Comparison of ENCODE assay signal across 7 mouse cellular contexts in genomic region chr11:69099177-69099914, GRCm38 (mm10). TPM values are rescaled to one million over a fixed set of nuclear protein-coding genes. Genes with fewer than 3 reads are reported as not detected.
DNase-seq lines count a peak whose midpoint lies in the region; ATAC-seq and TF ChIP-seq lines count a peak whose summit lies in the region.

No protein-coding gene starts in this region.

- H3K36me3 ChIP-seq in MEL (ENCODE audit: control insufficient read depth in 1 of 2, insufficient read depth in 2 of 2, low read length in 2 of 2) = peaks cover 0 to 12% of the 10 kb centered on the region in 2 experiments; a peak in 2 of 4 replicates
- H3K36me3 ChIP-seq in forebrain, embryonic 15.5 days = peaks cover 27% of the 10 kb centered on the region
- H3K36me3 ChIP-seq in hindbrain, embryonic 10.5 days = peaks cover 38% of the 10 kb centered on the region
- H3K36me3 ChIP-seq in macrophage (ENCODE audit: inconsistent target) = peaks cover 33% of the 10 kb centered on the region
- peaks cover 36% of the 10 kb centered on the region for H3K36me3 ChIP-seq in stomach, embryonic 14.5 days (ENCODE audit: control insufficient read depth, insufficient read depth, low read length)

- peaks cover 17 to 21% of the 10 kb centered on the region in 2 experiments for H3K4me1 ChIP-seq in MEL (ENCODE audit: control insufficient read depth in 1 of 2, insufficient read depth in 2 of 2, low read length in 2 of 2)
- peaks cover 60% of the 10 kb centered on the region for H3K4me1 ChIP-seq in forebrain, embryonic 15.5 days
- H3K4me1 ChIP-seq in hindbrain, embryonic 10.5 days (replicated peaks) = peaks cover 66% of the 10 kb centered on the region
- H3K4me1 ChIP-seq in stomach, embryonic 14.5 days (ENCODE audit: control insufficient read depth, insufficient read depth, low read length) = peaks cover 29% of the 10 kb centered on the region

- H3K9ac ChIP-seq in MEL (ENCODE audit: control insufficient read depth, low read depth, low read length, poor library complexity, severe bottlenecking) = peak overlapping the region; percentile 68
- H3K9ac ChIP-seq in forebrain, embryonic 15.5 days (replicated peaks) = peak overlapping the region; percentile 61
- H3K9ac ChIP-seq in stomach, embryonic 14.5 days (replicated peaks; ENCODE audit: low read depth, low read length) = peak overlapping the region; percentile 55

- no peak for DNase-seq in MEL (ENCODE audit: low read depth, low spot score)
- peak; percentile 76 for DNase-seq in adrenal gland, postnatal 25 days
- no peak for DNase-seq in hindbrain, embryonic 10.5 days (ENCODE audit: low spot score)
- DNase-seq in layer of hippocampus, postnatal 36 days = peak; percentile 67 to 73

- peak overlapping the region; percentile 70 for H3K27ac ChIP-seq in MEL (ENCODE audit: control insufficient read depth, low read depth, low read length)
- H3K27ac ChIP-seq in forebrain, embryonic 15.5 days (replicated peaks) = peak overlapping the region; percentile 82
- H3K27ac ChIP-seq in hindbrain, embryonic 10.5 days = peak overlapping the region; percentile 80
- peak overlapping the region; percentile 92 for H3K27ac ChIP-seq in macrophage
- H3K27ac ChIP-seq in stomach, embryonic 14.5 days (ENCODE audit: low read length) = peak overlapping the region; percentile 88

- TF ChIP-seq EP300 in MEL (IDR thresholded peaks at IDR 0.05; ENCODE audit: low read depth in 1 of 2, low read length in 2 of 2) = 0 out of 4 replicates have a peak, but pooled peaks have one; percentile 11 to 16

- no peaks in the 10 kb centered on the region for H3K9me3 ChIP-seq in MEL (replicated peaks; ENCODE audit: insufficient read depth, low read length)
- H3K9me3 ChIP-seq in forebrain, embryonic 15.5 days = no peaks in the 10 kb centered on the region
- H3K9me3 ChIP-seq in hindbrain, embryonic 10.5 days = no peaks in the 10 kb centered on the region
- H3K9me3 ChIP-seq in stomach, embryonic 14.5 days (ENCODE audit: control insufficient read depth, low read depth, low read length) = no peaks in the 10 kb centered on the region

- TF ChIP-seq POLR2A in MEL (IDR thresholded peaks at IDR 0.05; ENCODE audit: control insufficient read depth in 1 of 2, insufficient read depth in 1 of 2, low read depth in 1 of 2, low read length in 2 of 2, poor library complexity in 1 of 2) = no peak

- WGBS in forebrain, embryonic 15.5 days = under 1% methylated on average over 22 of the region's 22 CpGs
- under 1% methylated on average over 22 of the region's 22 CpGs for WGBS in hindbrain, embryonic 10.5 days
- WGBS in macrophage (ENCODE audit: missing documents) = 2% methylated on average over 22 of the region's 22 CpGs
- WGBS in stomach, embryonic 14.5 days = 1% methylated on average over 22 of the region's 22 CpGs

- no peaks in the 10 kb centered on the region for H3K27me3 ChIP-seq in MEL (ENCODE audit: control insufficient read depth in 1 of 2, insufficient read depth in 2 of 2, low read length in 2 of 2)
- no peaks in the 10 kb centered on the region for H3K27me3 ChIP-seq in forebrain, embryonic 15.5 days
- no peaks in the 10 kb centered on the region for H3K27me3 ChIP-seq in hindbrain, embryonic 10.5 days (ENCODE audit: insufficient read depth, poor library complexity, severe bottlenecking)
- H3K27me3 ChIP-seq in stomach, embryonic 14.5 days (ENCODE audit: control insufficient read depth, insufficient read depth, low read length) = no peaks in the 10 kb centered on the region

- TF ChIP-seq CTCF in MEL (IDR thresholded peaks at IDR 0.05 in 2 of 3, conservative IDR thresholded peaks at IDR 0.05 in 1 of 3; ENCODE audit: control insufficient read depth in 1 of 3, insufficient read depth in 1 of 3, low read depth in 2 of 3, low read length in 3 of 3, poor library complexity in 1 of 3, severe bottlenecking in 1 of 3) = no peak

- no peak for TF ChIP-seq RAD21 in MEL (IDR thresholded peaks at IDR 0.05; ENCODE audit: low read depth, low read length)

- ATAC-seq in forebrain, embryonic 15.5 days (replicated peaks) = no peak
- no peak for ATAC-seq in stomach, embryonic 14.5 days (ENCODE audit: insufficient number of reproducible peaks, insufficient read depth, low FRiP score, low read depth)

- H3K4me3 ChIP-seq in MEL (ENCODE audit: control insufficient read depth in 1 of 2, insufficient read depth in 1 of 2, low read depth in 2 of 2, low read length in 2 of 2) (peak overlapping the region; percentile 63 to 86), macrophage (ENCODE audit: inconsistent target) (peak overlapping the region; percentile 54)
- peak overlapping the region; percentile 56 for H3K4me3 ChIP-seq in forebrain, embryonic 15.5 days
- peak overlapping the region; percentile 71 for H3K4me3 ChIP-seq in hindbrain, embryonic 10.5 days
- H3K4me3 ChIP-seq in stomach, embryonic 14.5 days (ENCODE audit: low read depth, low read length) = peak overlapping the region; percentile 52

- H3K79me2 ChIP-seq in MEL (ENCODE audit: control insufficient read depth, insufficient read depth, low read length, poor library complexity) (peaks cover 17% of the 10 kb centered on the region), macrophage (ENCODE audit: inconsistent target) (peaks cover 14% of the 10 kb centered on the region)

- H3K4me2 ChIP-seq in forebrain, embryonic 15.5 days (replicated peaks) = peak overlapping the region; percentile 69
- peak overlapping the region; percentile 83 for H3K4me2 ChIP-seq in stomach, embryonic 14.5 days (replicated peaks; ENCODE audit: low read depth, low read length)

RNA-seq across cellular contexts. Expression of gene Per1, which starts 4.3 kb away (rescaled TPM):
- 4.5 and 5.6 TPM in 2 replicates for total RNA-seq in MEL (2012; rRNA removed)
- polyA plus RNA-seq in MEL (2012; ENCODE audit: insufficient read depth in 1 of 2, insufficient read length in 2 of 2, low read depth in 1 of 2, low replicate concordance in 2 of 2, missing spikeins in 1 of 2) (10 to 100 TPM in 1 of 2 experiments, not detected in 1; 34.9 TPM), macrophage (2018) (8.8 to 17.5 TPM (median 11.6 TPM) in 3 replicates)
- total RNA-seq in adrenal gland, postnatal 25 days (2021) = 66.5 and 84.7 TPM in 2 replicates
- polyA plus RNA-seq in forebrain, embryonic 15.5 days (2015; fragmentation: Nextera tagmentation; extraction: Ambion mirVana) = 7.6 and 8.2 TPM in 2 replicates
- 7.8 and 9.8 TPM in 2 replicates for polyA plus RNA-seq in hindbrain, embryonic 10.5 days (2016; fragmentation: Nextera tagmentation; extraction: Ambion mirVana)
- total RNA-seq in layer of hippocampus, postnatal 36 days (2021) = 10 to 100 TPM; 78.2 to 92.8 TPM
- total RNA-seq in macrophage (2018; cell fraction: chromatin; rRNA removed) = 100 to 1,000 TPM in 3 of 26 experiments, 10 to 100 TPM in 20, 1 to 10 TPM in 3; 2.1 to 182 (median 41.9) TPM
- total RNA-seq in macrophage (2018; cell fraction: cytosol; rRNA removed) = 10 to 100 TPM in 18 of 26 experiments, 1 to 10 TPM in 8; 1.2 to 30.8 (median 12.4) TPM
- total RNA-seq in macrophage (2018; cell fraction: nucleus; rRNA removed) = 100 to 1,000 TPM in 2 of 26 experiments, 10 to 100 TPM in 19, 1 to 10 TPM in 5; 3.2 to 114 (median 23.5) TPM
- 10.5 and 15.1 TPM in 2 replicates for polyA plus RNA-seq in stomach, embryonic 14.5 days (2014; fragmentation: Nextera tagmentation; extraction: Ambion mirVana)

RNA-seq across cellular contexts. Expression of gene Vamp2, which starts 11.1 kb away (rescaled TPM):
- 3.3 and 4.2 TPM in 2 replicates for total RNA-seq in MEL (2012; rRNA removed)
- 10 to 100 TPM in 1 of 2 experiments, not detected in 1; 28.9 TPM for polyA plus RNA-seq in MEL (2012; ENCODE audit: insufficient read depth in 1 of 2, insufficient read length in 2 of 2, low read depth in 1 of 2, low replicate concordance in 2 of 2, missing spikeins in 1 of 2)
- total RNA-seq in adrenal gland, postnatal 25 days (2021) = 143 and 163 TPM in 2 replicates
- polyA plus RNA-seq in forebrain, embryonic 15.5 days (2015; fragmentation: Nextera tagmentation; extraction: Ambion mirVana) = 179 and 188 TPM in 2 replicates
- polyA plus RNA-seq in hindbrain, embryonic 10.5 days (2016; fragmentation: Nextera tagmentation; extraction: Ambion mirVana) = 67.1 and 108 TPM in 2 replicates
- 100 to 1,000 TPM; 962 to 984 TPM for total RNA-seq in layer of hippocampus, postnatal 36 days (2021)
- 100 to 1,000 TPM in 20 of 26 experiments, 10 to 100 TPM in 6; 79.4 to 259 (median 167) TPM for total RNA-seq in macrophage (2018; cell fraction: chromatin; rRNA removed)
- total RNA-seq in macrophage (2018; cell fraction: cytosol; rRNA removed) = 10 to 100 TPM; 20.1 to 40.4 (median 26.4) TPM
- total RNA-seq in macrophage (2018; cell fraction: nucleus; rRNA removed) = 100 to 1,000 TPM in 24 of 26 experiments, 10 to 100 TPM in 2; 83.9 to 283 (median 140) TPM
- polyA plus RNA-seq in macrophage (2018) = 23.6 to 47.7 TPM (median 36.7 TPM) in 3 replicates
- polyA plus RNA-seq in stomach, embryonic 14.5 days (2014; fragmentation: Nextera tagmentation; extraction: Ambion mirVana) = 104 and 107 TPM in 2 replicates

RNA-seq across cellular contexts. Expression of gene Hes7, which starts 20.9 kb away (rescaled TPM):
- 0.08 TPM in 1 of 2 replicates, not detected in the other for total RNA-seq in MEL (2012; rRNA removed)
- polyA plus RNA-seq in MEL (2012; ENCODE audit: insufficient read depth in 1 of 2, insufficient read length in 2 of 2, low read depth in 1 of 2, low replicate concordance in 2 of 2, missing spikeins in 1 of 2) = 1 to 10 TPM in 1 of 2 experiments, not detected in 1; 1.4 TPM
- not detected in 2 replicates for total RNA-seq in adrenal gland, postnatal 25 days (2021)
- 0.42 and 0.46 TPM in 2 replicates for polyA plus RNA-seq in forebrain, embryonic 15.5 days (2015; fragmentation: Nextera tagmentation; extraction: Ambion mirVana)
- polyA plus RNA-seq in hindbrain, embryonic 10.5 days (2016; fragmentation: Nextera tagmentation; extraction: Ambion mirVana) = 0.14 and 0.48 TPM in 2 replicates
- total RNA-seq in layer of hippocampus, postnatal 36 days (2021) = 1 to 10 TPM in 1 of 2 experiments, under 1 TPM in 1; 0.68 to 1.1 TPM
- under 1 TPM in 4 of 26 experiments, not detected in 22; 0.49 to 0.63 (median 0.55) TPM for total RNA-seq in macrophage (2018; cell fraction: chromatin; rRNA removed)
- under 1 TPM in 8 of 26 experiments, not detected in 18; 0.07 to 0.14 (median 0.09) TPM for total RNA-seq in macrophage (2018; cell fraction: cytosol; rRNA removed)
- 1 to 10 TPM in 2 of 26 experiments, under 1 TPM in 3, not detected in 21; 0.26 to 1.1 (median 0.44) TPM for total RNA-seq in macrophage (2018; cell fraction: nucleus; rRNA removed)
- not detected in 3 replicates for polyA plus RNA-seq in macrophage (2018)
- 0.39 and 0.54 TPM in 2 replicates for polyA plus RNA-seq in stomach, embryonic 14.5 days (2014; fragmentation: Nextera tagmentation; extraction: Ambion mirVana)

RNA-seq across cellular contexts. Expression of gene 9130213A22Rik, which starts 23.0 kb away (rescaled TPM):
- 0.08 TPM in 1 of 2 replicates, not detected in the other for total RNA-seq in MEL (2012; rRNA removed)
- polyA plus RNA-seq in MEL (2012; ENCODE audit: insufficient read depth in 1 of 2, insufficient read length in 2 of 2, low read depth in 1 of 2, low replicate concordance in 2 of 2, missing spikeins in 1 of 2) (under 1 TPM in 1 of 2 experiments, not detected in 1; 0.26 TPM), macrophage (2018) (0.14 to 0.29 TPM in 2 of 3 replicates, not detected in the other)
- 1.2 and 1.6 TPM in 2 replicates for total RNA-seq in adrenal gland, postnatal 25 days (2021)
- 0.31 and 0.38 TPM in 2 replicates for polyA plus RNA-seq in forebrain, embryonic 15.5 days (2015; fragmentation: Nextera tagmentation; extraction: Ambion mirVana)
- polyA plus RNA-seq in hindbrain, embryonic 10.5 days (2016; fragmentation: Nextera tagmentation; extraction: Ambion mirVana) = 0.13 TPM in 1 of 2 replicates, not detected in the other
- total RNA-seq in layer of hippocampus, postnatal 36 days (2021) = 1 to 10 TPM in 1 of 2 experiments, under 1 TPM in 1; 0.96 to 1.2 TPM
- 1 to 10 TPM in 1 of 26 experiments, under 1 TPM in 8, not detected in 17; 0.49 to 1.0 (median 0.62) TPM for total RNA-seq in macrophage (2018; cell fraction: chromatin; rRNA removed)
- total RNA-seq in macrophage (2018; cell fraction: cytosol; rRNA removed) = under 1 TPM in 22 of 26 experiments, not detected in 4; 0.07 to 0.35 (median 0.14) TPM
- total RNA-seq in macrophage (2018; cell fraction: nucleus; rRNA removed) = 1 to 10 TPM in 2 of 26 experiments, under 1 TPM in 3, not detected in 21; 0.34 to 1.6 (median 0.50) TPM
- 0.29 and 0.36 TPM in 2 replicates for polyA plus RNA-seq in stomach, embryonic 14.5 days (2014; fragmentation: Nextera tagmentation; extraction: Ambion mirVana)

RNA-seq across cellular contexts. Expression of gene Aloxe3, which starts 26.4 kb away (rescaled TPM):
- total RNA-seq in MEL (2012; rRNA removed) = not detected in 2 replicates
- polyA plus RNA-seq in MEL (2012; ENCODE audit: insufficient read depth in 1 of 2, insufficient read length in 2 of 2, low read depth in 1 of 2, low replicate concordance in 2 of 2, missing spikeins in 1 of 2) (under 1 TPM in 1 of 2 experiments, not detected in 1; 0.13 TPM), macrophage (2018) (0.19 TPM in 1 of 3 replicates, not detected in the others)
- total RNA-seq in adrenal gland, postnatal 25 days (2021) = 0.64 and 2.8 TPM in 2 replicates
- polyA plus RNA-seq in forebrain, embryonic 15.5 days (2015; fragmentation: Nextera tagmentation; extraction: Ambion mirVana) = 2.2 and 3.6 TPM in 2 replicates
- polyA plus RNA-seq in hindbrain, embryonic 10.5 days (2016; fragmentation: Nextera tagmentation; extraction: Ambion mirVana) = 0.22 TPM in 1 of 2 replicates, not detected in the other
- 1 to 10 TPM; 6.6 to 6.9 TPM for total RNA-seq in layer of hippocampus, postnatal 36 days (2021)
- under 1 TPM in 13 of 26 experiments, not detected in 13; 0.16 to 0.69 (median 0.27) TPM for total RNA-seq in macrophage (2018; cell fraction: chromatin; rRNA removed)
- total RNA-seq in macrophage (2018; cell fraction: cytosol; rRNA removed) = under 1 TPM in 12 of 26 experiments, not detected in 14; 0.03 to 0.27 (median 0.10) TPM
- total RNA-seq in macrophage (2018; cell fraction: nucleus; rRNA removed) = 1 to 10 TPM in 1 of 26 experiments, under 1 TPM in 13, not detected in 12; 0.11 to 1.5 (median 0.20) TPM
- polyA plus RNA-seq in stomach, embryonic 14.5 days (2014; fragmentation: Nextera tagmentation; extraction: Ambion mirVana) = 0.29 and 0.49 TPM in 2 replicates

Comparison
In these comparisons a context has a peak if more than half of its experiments do, and no peak if none do; other contexts are left out.
1. DNase-seq: peak in adrenal gland, postnatal 25 days (single experiment) and layer of hippocampus, postnatal 36 days (2 of 2); none in MEL (single experiment) and hindbrain, embryonic 10.5 days (single experiment).
2. Peak in every context shown above with its lines, with median percentiles within 50 percentile points of each other: H3K27ac ChIP-seq, H3K4me3 ChIP-seq and H3K9ac ChIP-seq.